Mouse (Mus musculus) kidney, postnatal 36 days (tissue): ENCODE data around the gene Flnb.

Experiments
- DNase-seq, 2 experiments: peaks; one replicate each; pipeline ENCODE4 v3.0.0; 2021 to 2022; ENCODE audit warnings: mixed read lengths in 2 of 2

Flnb gene

DNA sequence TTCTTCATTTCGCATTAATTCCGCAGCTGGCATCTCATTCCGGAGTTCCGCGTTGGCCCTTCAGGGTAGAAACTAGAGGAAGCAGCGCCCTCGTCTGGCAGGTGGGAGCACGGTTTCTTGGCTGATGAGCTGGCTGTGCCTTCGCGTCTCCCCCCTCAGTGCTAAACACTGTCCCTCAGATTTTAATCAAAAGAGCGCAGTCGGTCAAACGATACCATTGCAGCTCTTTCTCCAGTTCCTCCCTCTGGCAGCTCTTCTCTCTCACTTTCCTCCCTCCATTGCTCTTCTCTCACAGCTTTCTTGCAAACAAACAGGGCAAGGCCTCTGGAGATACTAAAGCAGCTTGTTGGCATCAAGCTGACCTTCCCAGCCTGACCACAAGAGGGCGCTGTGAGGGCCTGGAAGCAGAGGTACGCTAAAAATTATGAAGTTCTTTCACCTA, 179.5 kb downstream of the Flnb start:
- peak; percentile 91 to 95 for DNase-seq

DNA sequence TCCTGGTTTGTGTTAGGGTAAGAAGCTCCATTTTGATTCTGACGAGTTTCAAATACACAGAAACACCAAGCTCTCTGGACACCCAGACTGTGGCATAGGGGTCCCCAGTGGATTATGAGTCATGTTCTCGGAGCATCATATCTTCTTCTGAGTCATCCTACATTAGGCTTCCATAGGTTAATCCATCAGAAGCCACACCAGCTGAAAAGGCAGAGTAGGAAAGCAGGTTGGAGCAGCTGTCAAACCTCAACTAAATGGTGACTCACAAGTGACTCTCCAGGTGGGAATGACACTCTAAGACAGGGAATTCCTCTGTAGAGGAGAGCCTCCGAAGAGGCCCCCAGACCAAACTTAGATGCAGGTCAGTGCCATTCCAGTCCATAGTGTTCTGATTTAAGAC, 181.3 kb downstream of the Flnb start:
- no peak for DNase-seq

DNA sequence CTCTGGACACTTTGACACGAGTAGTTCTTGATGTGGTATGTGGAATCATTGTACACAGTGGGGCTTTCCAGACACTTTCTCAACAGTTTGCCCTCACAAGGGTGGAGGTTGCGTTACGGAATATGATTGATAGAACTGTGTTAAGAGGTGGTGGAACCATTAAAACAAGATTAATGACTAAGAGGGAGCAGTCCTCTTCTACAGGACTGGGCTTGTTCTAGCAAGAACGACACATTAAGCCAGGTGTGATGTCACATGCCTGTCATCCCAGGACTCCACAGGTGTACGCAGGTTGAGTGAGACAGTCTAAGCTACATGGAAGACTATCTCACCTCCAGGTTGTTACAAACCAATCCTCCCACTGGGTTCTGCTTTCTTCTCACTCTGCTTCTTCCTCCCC, 181.7 kb downstream of the Flnb start:
- DNase-seq, result no peak

DNA sequence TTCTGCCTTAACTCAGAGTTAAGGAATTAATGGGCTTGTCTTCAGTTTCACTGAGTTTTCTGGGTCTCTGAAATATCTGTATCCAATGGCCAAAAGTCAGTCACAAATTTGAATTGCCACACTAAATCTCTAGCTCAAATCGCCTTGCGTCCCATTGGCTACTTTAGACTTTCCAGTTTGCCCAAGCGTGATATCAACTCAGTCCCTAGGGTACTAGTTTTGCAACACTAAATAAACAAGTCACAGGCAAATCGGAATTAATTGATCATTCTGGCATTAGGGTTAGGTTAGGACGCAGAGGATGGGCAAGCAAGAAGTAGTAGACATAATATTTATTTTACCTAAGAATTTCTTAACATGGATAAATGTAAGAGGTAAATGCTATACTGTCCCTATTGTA, 182.5 kb downstream of the Flnb start:
- DNase-seq, result no peak
